Mouse (Mus musculus) embryonic stem cell, embryonic (primary cell): ENCODE measurements around the gene Bag5.

Experiments used
- CTCF ChIA-PET, 4 experiments: fragments of 300-600 bp in 2 of 4; fragments of 350-600 bp in 2 of 4; sonication (Branson Sonifier 250); formaldehyde crosslinking; loops; one replicate each; lab custom pipeline; 2022; ENCODE audit warnings: inconsistent platforms in 2 of 4; lab: Charles Lee
- POLR2A ChIA-PET, 4 experiments: fragments of 300-600 bp in 2 of 4; fragments of 350-600 bp in 2 of 4; sonication (Branson Sonifier 250); formaldehyde crosslinking; loops; one replicate each; lab custom pipeline; 2022; ENCODE audit warnings: antibody characterized with exemption in 4 of 4, inconsistent platforms in 1 of 4; lab: Charles Lee

Gene Bag5

DNA sequence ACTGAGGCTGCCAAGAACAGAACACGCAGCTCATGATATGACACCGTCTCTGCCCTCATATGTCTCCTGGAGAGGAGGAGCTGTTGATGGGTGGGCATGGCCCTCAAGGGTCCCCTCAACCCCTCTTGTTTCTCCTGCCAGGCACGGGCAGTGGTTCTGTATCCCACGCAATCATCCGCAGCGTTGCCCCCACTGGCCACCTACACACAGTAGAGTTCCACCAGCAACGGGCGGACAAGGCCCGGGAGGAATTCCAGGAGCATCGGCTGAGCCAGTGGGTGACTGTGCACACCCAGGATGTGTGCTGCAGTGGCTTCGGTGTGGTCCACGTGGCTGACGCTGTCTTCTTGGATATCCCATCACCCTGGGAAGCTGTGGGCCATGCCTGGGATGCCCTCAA lies 32.4 kb downstream of the Bag5 start:
- ChIA-PET CTCF (interaction anchor here in 3 of 4 experiments (0.6 to 1.2 kb wide), 3 partner anchors 16 to 347 kb away, joined by 4 to 14 read pairs (median 5); no protein-coding TSS in a partner anchor), POLR2A (interaction anchor here in 3 of 4 experiments (0.7 to 31.4 kb wide), 12 partner anchors 5 to 964 kb away, joined by 3 to 1165 read pairs (median 25); partner anchors contain the start of genes Ckb (in 2 of the 3), Trmt61a (in 2 of the 3), Siva1 (in 1 of the 3) and Xrcc3 (in 1 of the 3))

DNA sequence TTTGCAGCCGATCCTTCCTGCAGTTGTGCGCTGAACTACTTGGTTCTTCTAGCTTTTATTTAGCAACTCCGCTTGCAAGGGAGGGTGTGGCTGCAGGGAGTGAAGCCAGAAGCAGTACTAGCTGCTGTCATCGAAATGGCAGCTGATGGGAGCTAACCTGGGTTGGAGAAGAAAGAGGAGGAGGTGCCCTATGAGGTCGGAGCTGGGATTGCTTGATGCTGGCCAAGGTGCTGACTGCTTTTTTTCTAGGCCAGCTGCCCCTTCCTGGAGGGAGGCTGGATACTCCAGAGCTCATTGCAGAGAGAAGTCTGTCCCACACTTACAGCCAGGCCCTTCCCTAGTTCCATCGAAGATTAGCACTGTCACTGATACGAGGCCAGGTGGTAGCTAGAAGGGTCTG lies 34.1 kb downstream of the Bag5 start:
- ChIA-PET POLR2A (interaction anchor here (0.6 to 31.4 kb wide), 32 partner anchors 4 to 437 kb away, joined by 3 to 1165 read pairs (median 5); partner anchors contain the start of genes Ckb (in 2 of the 4), Eif5 (in 2 of the 4), Trmt61a (in 2 of the 4) and Zfyve21 (in 2 of the 4)), CTCF (interaction anchor here (0.8 to 2.4 kb wide), 11 partner anchors 8 to 60 kb away, joined by 3 to 12 read pairs (median 3); no protein-coding TSS in a partner anchor)

DNA sequence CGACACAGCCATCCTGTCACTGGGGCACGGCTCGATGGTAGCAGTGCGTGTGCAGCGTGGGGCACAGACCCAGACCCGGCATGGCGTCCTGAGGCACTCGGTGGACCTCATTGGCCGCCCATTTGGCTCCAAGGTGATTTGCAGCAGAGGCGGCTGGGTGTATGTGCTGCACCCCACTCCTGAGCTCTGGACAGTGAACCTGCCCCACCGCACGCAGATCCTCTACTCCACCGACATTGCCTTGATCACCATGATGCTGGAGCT lies 34.5 kb downstream of the Bag5 start:
- ChIA-PET CTCF (interaction anchor here (0.8 to 2.4 kb wide), 10 partner anchors 8 to 60 kb away, joined by 3 to 12 read pairs (median 3); no protein-coding TSS in a partner anchor), POLR2A (interaction anchor here (0.6 to 31.4 kb wide), 31 partner anchors 4 to 436 kb away, joined by 3 to 1165 read pairs (median 5); partner anchors contain the start of genes Ckb (in 2 of the 4), Eif5 (in 2 of the 4), Trmt61a (in 2 of the 4) and Zfyve21 (in 2 of the 4))

DNA sequence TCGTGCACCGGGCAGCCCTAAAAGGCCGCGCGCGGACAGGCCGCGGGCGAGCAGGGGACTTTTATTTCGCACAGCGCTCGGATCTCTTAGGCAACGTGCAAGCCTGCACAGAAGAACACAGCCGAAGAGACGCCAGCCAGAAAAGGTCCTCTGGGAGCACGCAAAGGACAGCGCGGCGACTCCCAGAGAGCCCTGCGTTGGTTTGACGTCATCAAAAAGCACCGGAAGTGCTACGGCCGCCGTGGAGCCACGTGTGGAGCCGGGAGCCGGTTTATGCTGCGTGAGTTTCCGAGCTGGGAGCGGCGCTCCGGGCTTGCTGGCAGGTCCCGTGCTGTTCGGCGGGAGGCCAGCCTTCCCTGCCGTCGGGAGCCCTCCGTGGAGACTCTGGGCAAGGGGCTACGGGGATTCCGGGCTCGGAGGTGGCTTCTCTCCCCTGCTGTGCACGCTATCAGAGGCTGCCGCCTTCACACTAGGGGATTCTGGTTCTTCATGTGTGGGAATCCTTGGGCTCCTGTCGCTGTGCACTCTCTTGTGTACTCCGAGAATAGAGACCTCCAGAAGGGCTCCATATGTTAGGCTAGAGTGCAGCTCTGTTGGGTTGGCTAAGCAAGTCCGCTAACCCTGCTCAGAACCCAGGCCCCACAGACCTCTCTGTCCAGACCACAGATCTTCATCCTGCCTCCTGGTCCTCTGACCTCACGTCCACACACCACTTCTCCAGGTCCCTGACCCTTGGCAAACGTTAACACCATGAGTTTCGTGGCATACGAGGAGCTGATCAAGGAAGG lies 35.0 kb downstream of the Bag5 start, which contains the start of gene Trmt61a:
Trmt61a (plus strand) TSS at position 224 of the 788 bp plus-strand sequence.
- ChIA-PET POLR2A (interaction anchor here in 3 of 4 experiments (0.7 to 31.4 kb wide), 32 partner anchors 3 to 260 kb away, joined by 3 to 1165 read pairs (median 6); partner anchors contain the start of genes Ckb (in 2 of the 3), Eif5 (in 2 of the 3), Trmt61a (in 2 of the 3) and Xrcc3 (in 2 of the 3)), CTCF (interaction anchor here (0.7 to 2.4 kb wide), 11 partner anchors 9 to 61 kb away, joined by 3 to 12 read pairs (median 5); no protein-coding TSS in a partner anchor)

DNA sequence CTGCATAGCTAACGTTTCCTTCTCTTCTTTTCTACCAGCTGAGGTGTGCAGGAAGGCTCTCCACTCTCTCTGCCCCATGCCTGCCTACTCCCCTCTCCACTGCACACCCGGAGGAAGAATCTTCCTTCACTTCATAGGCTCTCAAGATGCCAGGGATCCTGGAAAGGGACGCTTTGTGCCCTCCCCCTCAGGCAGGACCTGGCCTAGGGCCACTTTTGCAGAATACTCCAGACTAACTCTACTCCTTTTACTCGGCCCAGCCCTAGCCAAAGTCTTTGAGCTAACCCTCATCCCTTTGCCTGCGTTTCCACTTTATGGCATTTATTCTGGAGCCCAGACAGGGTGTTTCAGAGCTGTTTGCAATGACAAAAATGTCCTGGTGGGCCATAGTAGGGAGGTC lies 35.6 kb downstream of the Bag5 start:
- CTCF ChIA-PET: interaction anchor here in 3 of 4 experiments (0.7 to 2.4 kb wide), 4 partner anchors 9 to 19 kb away, joined by 3 to 12 read pairs (median 5); no protein-coding TSS in a partner anchor

DNA sequence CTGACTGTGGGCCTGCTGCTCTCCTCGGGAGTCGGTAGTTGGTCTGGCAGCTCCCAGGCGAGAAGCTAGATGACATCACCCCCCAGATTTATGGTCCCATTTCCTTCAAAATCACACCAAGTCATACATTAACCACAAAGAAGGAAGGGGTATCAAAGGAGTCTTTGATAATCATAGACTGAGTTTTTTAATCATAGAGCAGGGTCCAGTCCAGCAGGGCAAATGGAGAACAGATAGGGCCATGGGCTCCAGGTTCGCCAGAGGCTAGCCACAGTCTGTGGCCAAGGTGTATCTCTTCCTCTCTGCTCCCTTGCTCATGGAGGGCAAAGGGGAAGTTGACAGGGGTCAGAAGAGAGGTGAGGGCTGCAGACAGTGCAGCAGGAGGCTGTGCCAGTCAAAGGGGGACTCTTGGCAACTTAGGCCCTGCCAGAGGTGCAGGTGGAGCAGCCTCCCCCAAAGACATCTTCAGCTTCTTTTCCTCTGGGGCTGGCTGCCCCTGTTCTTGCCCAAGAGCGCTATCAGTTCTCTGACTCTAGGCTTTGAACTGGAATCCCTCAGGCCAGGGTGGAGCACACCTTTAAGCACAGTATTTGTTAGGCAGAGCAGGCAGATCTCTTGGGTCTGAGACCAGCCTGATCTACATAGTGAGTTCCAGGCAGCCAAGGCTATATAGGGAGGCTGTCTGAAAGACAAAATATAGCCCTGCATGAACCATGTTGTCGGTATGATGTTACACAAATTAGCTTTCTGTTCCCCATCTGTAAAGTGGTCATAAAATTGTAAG lies 37.1 kb downstream of the Bag5 start:
- POLR2A ChIA-PET: interaction anchor here (0.5 to 31.4 kb wide), 36 partner anchors 1 to 1320 kb away, joined by 3 to 1165 read pairs (median 5); partner anchors contain the start of genes Eif5 (in 3 of the 4), Ckb (in 2 of the 4), Trmt61a (in 2 of the 4) and Apopt1 (in 1 of the 4)
- CTCF ChIA-PET: interaction anchor here (1.0 to 1.7 kb wide), 7 partner anchors 8 to 250 kb away, joined by 3 to 5 read pairs (median 4); no protein-coding TSS in a partner anchor

More for the DNA sequence above, 35.6 kb downstream of the Bag5 start:
- POLR2A ChIA-PET: interaction anchor here in 3 of 4 experiments (0.8 to 31.4 kb wide), 21 partner anchors 3 to 260 kb away, joined by 3 to 1165 read pairs (median 10); partner anchors contain the start of genes Ckb (in 2 of the 3), Eif5 (in 2 of the 3), Trmt61a (in 2 of the 3) and Apopt1 (in 1 of the 3)

DNA sequence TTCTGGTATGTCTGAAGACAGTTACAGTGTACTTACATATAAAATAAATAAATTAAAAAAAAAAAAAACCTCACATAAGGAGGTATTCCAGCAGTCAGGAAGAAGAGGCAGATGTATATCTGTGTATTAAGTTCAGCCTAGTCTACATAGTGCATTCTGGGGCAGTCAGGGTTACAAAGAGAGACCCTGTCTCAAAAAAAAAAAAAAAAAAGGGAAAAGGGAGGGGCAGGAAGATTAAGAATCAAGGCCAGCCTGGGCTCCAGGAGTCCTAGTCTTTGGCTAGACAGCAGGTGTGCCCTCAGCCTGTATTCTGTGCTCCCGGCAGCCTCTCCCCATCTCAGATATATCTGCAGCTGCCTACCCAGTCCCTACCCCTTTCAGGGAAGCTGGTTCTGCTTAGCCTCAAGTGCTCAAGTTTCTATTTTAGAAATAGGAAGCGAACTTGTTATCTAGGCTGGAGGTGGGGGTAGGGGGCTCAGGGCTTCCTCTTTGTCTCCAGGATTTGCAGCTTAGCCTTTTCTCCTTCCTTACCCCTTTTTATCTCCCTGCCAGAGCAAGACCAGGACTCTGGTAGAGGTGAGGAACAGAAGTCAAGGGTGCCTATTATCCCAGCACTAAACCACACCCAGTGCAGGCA lies 38.1 kb downstream of the Bag5 start:
- ChIA-PET CTCF (interaction anchor here in 3 of 4 experiments (0.6 to 1.7 kb wide), 8 partner anchors 11 to 250 kb away, joined by 4 to 9 read pairs (median 4); no protein-coding TSS in a partner anchor), POLR2A (interaction anchor here (0.6 to 31.4 kb wide), 36 partner anchors 0 to 510 kb away, joined by 3 to 1165 read pairs (median 4); partner anchors contain the start of genes Eif5 (in 3 of the 4), Ckb (in 2 of the 4), Trmt61a (in 2 of the 4) and Apopt1 (in 1 of the 4))

DNA sequence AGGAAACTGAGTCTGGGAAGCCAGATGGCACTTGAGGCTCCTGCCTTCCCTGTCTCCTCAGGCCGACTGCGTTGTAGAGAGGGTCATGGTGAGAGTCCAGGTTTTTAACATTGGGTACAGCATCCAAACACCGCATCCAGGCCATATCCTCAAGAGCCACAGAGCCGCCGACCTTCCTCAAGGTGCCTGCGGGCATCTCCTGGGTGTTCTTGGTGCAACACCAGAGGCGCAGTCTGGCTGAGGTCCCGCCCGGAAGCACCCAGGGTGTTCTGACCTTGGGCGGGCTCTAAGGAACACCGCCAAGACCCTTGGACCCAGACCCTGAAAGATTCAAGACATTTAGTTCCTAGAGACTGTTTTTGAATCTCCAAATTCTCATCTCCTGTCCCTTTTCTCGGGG lies 40.5 kb downstream of the Bag5 start:
- POLR2A ChIA-PET: interaction anchor here (0.5 to 31.4 kb wide), 75 partner anchors 2 to 1330 kb away, joined by 3 to 1165 read pairs (median 4); partner anchors contain the start of genes Apopt1 (in 2 of the 4), Bag5 (in 2 of the 4), Eif5 (in 2 of the 4) and Klc1 (in 2 of the 4)

DNA sequence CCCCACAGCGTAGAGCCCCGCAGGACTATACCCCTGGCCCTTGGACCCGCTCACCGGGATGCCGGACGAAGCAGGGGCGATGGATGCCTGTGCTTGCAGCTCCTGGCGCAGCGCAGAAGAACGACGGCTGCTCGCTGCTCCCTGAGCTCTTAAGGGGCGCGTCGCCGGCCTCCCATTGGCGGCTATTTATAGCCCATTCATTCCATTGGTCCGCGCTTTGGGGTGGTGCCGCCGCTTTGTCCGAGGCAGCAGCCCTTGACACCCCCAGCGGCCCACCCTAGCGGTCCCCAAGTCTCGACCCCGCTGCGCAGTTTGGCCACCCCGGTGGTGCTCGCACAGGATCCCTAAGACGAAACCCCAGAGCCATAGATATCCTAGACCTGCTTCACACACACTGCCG lies 40.9 kb downstream of the Bag5 start, which contains the start of gene Ckb:
Ckb (minus strand) TSS at position 163 of the 400 bp plus-strand sequence.
- CTCF ChIA-PET: interaction anchor here in 3 of 4 experiments (0.6 to 2.0 kb wide), 7 partner anchors 9 to 80 kb away, joined by 3 to 11 read pairs (median 4); no protein-coding TSS in a partner anchor

More for the DNA sequence above, 40.5 kb downstream of the Bag5 start:
- CTCF ChIA-PET: interaction anchor here in 3 of 4 experiments (0.6 to 2.0 kb wide), 7 partner anchors 9 to 80 kb away, joined by 3 to 11 read pairs (median 4); no protein-coding TSS in a partner anchor

DNA sequence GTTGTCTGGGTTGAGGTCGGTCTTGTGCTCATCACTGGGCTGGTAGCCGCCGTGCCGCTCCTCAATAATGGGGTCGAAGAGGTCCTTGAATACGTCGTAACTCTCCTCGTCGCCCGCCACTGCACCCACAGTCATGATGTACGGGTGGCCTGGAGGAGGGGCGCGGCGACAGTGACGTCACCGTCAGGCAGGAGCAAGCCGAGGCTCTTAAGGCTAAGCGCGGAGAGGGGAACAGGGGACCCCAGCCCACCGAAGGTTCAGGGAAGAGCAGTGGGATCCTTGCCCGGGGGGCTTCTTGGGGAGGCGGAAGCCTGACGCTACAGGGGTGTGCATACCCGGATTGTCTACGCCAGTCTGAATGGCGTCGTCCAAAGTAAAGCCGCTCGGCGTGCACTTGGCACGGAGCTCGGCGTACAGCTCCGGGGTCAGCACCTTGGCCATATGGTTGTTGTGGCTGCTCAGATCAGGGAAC lies 41.6 kb downstream of the Bag5 start:
- CTCF ChIA-PET: interaction anchor here (0.6 to 2.0 kb wide), 10 partner anchors 8 to 779 kb away, joined by 3 to 15 read pairs (median 6); no protein-coding TSS in a partner anchor
- POLR2A ChIA-PET: interaction anchor here (0.6 to 31.4 kb wide), 92 partner anchors 3 to 887 kb away, joined by 3 to 1165 read pairs (median 5); partner anchors contain the start of genes Apopt1 (in 2 of the 4), Bag5 (in 2 of the 4), Eif5 (in 2 of the 4) and Klc1 (in 2 of the 4)

More for the DNA sequence above, 40.9 kb downstream of the Bag5 start, which contains the start of gene Ckb:
- POLR2A ChIA-PET: interaction anchor here (0.5 to 31.4 kb wide), 81 partner anchors 3 to 1330 kb away, joined by 3 to 1165 read pairs (median 4); partner anchors contain the start of genes Apopt1 (in 2 of the 4), Bag5 (in 2 of the 4), Eif5 (in 2 of the 4) and Klc1 (in 2 of the 4)

DNA sequence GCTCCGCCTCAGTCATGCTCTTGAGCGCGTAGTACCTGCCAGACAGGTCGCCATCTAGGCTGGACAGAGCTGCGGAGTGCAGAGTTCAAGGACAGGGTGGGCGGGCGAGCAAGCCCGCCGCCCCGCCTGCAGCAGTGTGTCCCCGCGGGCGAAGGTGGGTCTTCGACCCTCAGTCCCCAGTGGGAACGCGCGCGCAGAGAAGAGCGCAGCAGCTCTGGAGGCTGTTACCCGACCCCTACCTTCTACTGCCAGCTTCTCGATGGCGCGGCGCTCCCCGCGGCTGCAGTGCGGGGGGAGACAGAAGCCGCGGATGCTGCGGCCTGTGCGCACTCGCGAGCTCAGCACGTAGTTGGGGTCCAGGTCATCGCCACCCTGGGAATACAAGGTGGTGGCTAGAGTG lies 42.1 kb downstream of the Bag5 start:
- POLR2A ChIA-PET: interaction anchor here (0.6 to 31.4 kb wide), 58 partner anchors 4 to 865 kb away, joined by 3 to 1165 read pairs (median 7); partner anchors contain the start of genes Apopt1 (in 2 of the 4), Bag5 (in 2 of the 4), Eif5 (in 2 of the 4) and Trmt61a (in 2 of the 4)
- CTCF ChIA-PET: interaction anchor here (0.6 to 1.7 kb wide), 8 partner anchors 25 to 1639 kb away, joined by 3 to 15 read pairs (median 6); no protein-coding TSS in a partner anchor

DNA sequence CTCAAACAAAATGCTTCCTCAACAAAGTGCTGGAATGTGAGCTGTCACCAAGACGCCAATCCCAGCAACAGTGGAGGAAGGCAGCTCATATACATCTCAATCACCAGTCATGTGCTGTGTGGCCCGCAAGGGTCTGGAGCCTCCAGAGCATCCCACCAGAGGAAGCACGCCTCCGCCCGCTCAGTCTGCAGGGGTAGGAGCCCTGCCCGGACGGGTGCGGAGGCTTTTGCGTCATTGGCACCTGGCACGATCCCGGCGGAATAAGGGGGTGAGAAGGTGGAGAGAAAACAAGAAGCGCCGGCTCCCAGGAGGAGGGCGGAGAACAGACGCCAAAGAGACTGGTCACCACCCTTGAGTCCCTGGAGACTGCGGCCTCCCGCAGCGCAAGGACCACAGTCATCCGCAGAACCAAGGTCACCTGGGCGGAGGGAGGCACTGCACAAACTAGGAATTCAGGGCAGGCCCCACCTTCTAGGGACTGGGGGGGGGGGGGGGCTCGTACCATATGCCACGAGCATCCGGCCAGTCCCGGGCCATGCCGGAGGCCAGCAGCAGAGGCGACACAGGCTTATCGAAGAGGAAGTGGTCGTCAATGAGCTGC lies 42.6 kb downstream of the Bag5 start:
- POLR2A ChIA-PET: interaction anchor here (0.6 to 31.4 kb wide), 62 partner anchors 4 to 866 kb away, joined by 3 to 1165 read pairs (median 5); partner anchors contain the start of genes Apopt1 (in 2 of the 4), Bag5 (in 2 of the 4), Eif5 (in 2 of the 4) and Trmt61a (in 2 of the 4)
- CTCF ChIA-PET: interaction anchor here (0.5 to 1.7 kb wide), 13 partner anchors 9 to 1639 kb away, joined by 3 to 15 read pairs (median 4); no protein-coding TSS in a partner anchor

DNA sequence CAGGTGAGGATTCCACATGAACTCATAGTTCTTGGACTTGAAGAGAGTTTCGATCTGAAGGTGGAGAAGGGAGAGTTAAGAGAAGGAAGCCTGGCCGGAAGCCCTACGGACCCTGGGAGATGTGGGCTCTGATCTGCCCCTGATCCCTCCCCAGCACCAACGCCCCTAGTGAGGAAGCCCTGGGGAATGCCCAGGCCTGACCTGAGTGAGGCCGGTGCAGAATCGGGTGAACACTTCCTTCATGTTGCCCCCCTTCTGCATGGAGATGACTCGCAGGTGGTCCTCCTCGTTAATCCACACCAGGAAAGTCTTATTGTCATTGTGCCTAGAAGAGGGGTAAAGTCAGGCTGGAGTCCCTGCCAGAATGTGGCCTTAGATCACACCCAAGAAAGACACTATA lies 43.1 kb downstream of the Bag5 start:
- CTCF ChIA-PET: interaction anchor here (0.5 to 1.7 kb wide), 12 partner anchors 9 to 85 kb away, joined by 3 to 15 read pairs (median 4); no protein-coding TSS in a partner anchor
- POLR2A ChIA-PET: interaction anchor here (0.6 to 31.4 kb wide), 48 partner anchors 5 to 491 kb away, joined by 3 to 1165 read pairs (median 6); partner anchors contain the start of genes Apopt1 (in 2 of the 4), Bag5 (in 2 of the 4), Eif5 (in 2 of the 4) and Trmt61a (in 2 of the 4)

DNA sequence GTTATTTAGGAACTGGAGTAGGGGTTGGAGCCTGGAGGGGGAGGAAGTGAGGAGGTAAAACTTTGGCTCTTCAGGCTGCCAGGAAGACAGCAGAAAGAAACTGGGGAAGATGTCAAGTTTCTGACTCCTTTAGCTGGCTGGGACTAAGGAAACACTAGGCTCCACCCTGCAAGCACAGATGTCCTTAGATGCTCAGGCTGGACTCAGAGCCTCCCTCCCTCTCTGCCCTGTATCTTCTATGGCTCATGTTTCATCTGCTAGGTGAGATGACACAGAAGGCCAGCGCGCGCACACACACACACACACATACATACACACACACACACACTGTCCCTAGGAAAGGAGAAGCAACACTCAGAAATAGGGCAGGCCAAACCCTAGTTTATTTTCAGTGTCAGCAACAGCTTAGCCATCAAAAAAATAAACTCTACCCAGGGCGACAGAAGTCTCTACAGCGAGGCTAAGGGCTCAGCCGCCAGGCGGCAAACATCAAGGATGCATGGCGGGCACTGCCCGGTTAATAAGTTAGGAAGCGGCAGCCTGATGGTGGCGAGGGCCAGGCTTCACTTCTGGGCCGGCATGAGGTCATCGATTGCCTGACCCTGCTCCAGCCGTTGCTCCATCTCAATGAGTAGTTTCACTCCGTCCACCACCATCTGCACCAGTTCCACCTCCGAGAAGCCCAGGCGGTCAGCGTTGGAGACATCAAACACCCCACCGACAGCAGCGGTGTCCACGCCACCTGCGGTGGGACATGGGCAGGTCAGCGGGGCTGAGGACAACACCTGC lies 43.9 kb downstream of the Bag5 start:
- CTCF ChIA-PET: interaction anchor here (0.6 to 6.9 kb wide), 32 partner anchors 8 to 243 kb away, joined by 3 to 128 read pairs (median 5); no protein-coding TSS in a partner anchor
- POLR2A ChIA-PET: interaction anchor here (0.5 to 30.5 kb wide), 43 partner anchors 8 to 299 kb away, joined by 3 to 1165 read pairs (median 4); partner anchors contain the start of genes Trmt61a (in 3 of the 4), Apopt1 (in 2 of the 4), Bag5 (in 2 of the 4) and Eif5 (in 2 of the 4)
